Mouse (Mus musculus) WW6 (cell line): Measurements from ENCODE around the gene Ccnh.
"Not testable (repeated sequence)": the region's sequence is repeated elsewhere in the genome, so short reads cannot be mapped to it uniquely, and the experiment has no call there.

Experiments used
- DNase-seq: peaks from one replicate; pipeline ENCODE4 v3.0.0-alpha.2; 2013; ENCODE audit warnings: low read depth, low spot score

Ccnh gene

DNA sequence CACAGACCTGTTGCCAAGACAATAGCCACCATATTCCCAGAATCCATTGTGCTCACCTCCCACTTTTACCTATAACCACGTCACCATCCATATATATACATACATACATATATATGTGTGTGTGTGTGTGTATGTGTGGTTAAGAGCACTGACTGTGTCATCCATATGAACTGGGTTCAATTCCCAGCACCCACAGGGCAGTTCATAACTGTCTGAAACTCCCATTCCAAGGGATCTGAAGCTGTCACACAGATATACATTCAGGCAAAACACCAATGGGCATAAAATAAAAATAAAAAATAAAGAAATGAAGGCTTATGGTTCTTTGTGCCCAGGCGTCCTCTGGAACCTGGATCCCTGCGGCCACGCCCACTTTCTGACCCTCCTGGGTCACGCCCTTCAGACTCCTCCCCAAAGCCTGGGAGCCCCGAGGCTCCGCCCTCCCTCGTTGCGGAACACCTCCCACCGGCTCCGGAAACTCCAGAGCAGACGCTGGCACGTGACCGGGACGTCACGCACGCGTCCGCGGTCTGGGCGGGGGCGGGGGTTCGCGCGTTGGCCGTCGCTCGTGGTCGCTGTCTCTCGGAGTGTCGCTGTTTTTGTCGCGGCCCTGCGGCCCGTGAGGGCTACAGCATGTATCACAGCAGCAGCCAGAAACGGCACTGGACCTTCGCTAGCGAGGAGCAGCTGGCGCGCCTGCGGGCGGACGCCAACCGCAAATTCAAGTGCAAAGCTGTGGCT, at the start of gene Ccnh:
Ccnh (plus strand) TSS at position 506 of the 741 bp plus-strand sequence.
- DNase-seq = peak; percentile 85

DNA sequence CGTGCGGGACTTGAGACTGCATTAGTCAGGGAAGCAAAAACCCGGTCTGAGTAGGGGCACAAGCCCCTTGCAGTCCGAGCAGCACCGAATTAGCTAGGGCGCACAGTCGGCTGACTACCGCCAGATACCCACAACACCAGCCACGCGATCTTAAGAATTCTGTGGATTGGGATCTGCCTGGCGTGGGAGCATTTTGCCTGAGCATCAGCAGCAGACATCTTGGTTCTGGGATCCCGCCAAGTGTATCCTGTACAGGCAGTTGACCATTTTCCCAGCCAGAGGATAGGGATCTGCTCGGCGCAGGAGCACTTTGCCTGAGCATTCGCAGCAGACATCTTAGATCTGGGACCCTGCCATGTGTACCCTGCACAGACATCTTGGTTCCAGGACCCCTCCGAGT, 45.8 kb upstream of the Ccnh start:
- DNase-seq = not testable (repeated sequence)

DNA sequence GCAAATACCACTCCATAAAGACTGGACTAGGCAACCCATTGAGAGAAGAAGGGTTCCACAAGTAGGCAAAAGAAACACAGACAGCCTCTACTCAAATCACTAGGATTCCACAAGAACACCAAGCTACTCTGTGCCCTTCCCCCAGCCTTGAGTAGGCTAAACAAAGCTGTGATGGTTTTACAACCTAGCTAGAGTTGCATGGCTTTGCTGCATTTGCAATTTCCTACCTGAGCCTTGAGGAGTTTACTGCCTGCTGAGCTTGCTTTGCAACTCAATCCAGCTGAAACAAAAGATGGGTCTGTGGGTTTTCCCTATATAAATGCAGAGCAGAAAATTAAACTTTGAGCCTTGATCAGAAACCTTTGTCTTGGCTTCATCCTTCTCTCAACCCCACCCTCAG, 42.7 kb upstream of the Ccnh start:
- peak; percentile 60 for DNase-seq

DNA sequence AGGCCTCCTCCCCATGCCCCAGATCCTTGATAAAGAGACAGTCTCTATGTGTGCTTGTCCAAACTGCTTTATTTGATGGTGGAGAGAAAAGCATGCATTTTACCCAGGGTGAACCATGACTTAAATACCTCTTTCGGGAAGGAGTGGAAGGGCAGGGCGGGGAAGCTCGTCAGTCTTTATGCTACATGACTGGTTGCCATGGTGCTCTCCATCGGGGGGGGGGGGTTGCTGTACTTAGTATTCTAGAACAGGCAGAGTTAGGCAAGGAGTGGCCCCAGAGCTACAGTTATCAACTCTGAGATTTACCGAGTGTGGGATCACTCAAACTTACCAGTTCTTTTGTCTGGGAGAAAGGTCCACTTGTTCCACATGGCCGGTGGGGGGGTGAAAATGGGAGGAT, 34.5 kb upstream of the Ccnh start:
- no peak for DNase-seq

DNA sequence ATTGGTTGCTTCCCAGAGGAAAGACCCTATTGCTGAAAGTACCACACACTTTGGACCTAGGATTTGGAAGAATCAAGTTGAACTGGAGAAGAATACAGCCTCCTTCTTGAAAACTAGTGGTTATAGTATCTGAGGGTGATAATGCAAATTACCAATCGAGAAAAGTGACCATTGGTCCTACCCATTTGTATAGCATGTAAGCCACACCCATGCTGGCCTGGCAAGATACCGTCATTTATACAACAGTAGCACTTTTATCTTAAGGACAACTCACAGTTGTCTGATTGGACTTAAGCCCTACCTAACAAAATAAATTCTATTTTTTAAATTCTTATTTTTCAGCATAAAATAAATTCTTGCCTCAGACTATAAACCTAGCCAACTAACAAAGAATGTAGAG, 29.2 kb upstream of the Ccnh start:
- DNase-seq = no peak

DNA sequence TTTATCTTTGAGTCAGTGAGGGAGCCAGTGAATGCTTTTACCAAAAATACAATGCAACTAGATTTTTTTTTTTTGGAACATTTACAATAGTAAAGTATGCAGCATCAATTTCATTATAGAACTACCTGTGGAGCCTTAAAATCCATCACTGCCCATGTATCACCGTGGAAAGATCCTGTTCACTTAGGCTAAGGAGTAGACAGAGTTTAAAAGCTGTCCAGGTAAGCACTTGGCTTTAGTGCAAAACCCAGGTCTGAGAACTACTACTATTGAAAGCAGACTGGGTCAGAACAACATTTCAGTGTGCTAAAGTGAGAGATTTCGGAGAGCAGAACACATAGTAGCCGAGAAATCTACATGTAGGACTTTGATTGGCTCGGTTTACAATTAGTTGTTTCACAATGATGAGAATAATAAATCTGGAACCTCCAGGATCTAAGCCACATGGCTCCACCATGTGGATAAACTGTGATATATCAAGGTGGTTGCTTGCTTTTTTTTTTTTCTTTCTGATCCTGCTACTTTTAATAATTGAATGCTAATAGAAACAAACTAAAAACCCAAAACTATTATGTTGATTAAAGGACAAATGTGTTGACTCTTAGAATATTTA, 24.6 kb upstream of the Ccnh start:
- no peak for DNase-seq

DNA sequence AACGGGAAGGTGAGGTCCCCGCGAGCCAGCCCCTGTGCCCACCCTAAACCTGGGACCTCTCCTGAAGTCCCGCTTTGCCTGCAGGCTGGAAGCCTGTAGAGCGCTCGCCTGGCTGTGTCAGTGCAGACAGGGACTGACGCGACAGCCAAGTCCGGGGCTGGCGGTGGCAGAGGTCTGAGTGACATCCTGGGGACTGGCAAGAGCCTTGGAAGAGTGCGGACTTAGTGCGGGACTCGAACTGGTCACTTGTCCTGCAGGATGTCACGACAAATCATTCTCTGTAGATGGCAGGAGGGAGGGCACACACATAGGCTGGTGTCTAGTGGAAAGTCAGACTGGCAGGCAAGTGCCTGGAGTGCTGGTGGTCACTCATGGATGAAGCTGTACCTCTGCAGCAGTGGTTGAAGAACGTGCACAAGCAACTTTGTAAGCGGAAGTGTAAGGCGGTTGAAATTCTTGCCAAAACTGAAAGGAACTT, 475 bp downstream of the Ccnh start:
- no peak for DNase-seq

DNA sequence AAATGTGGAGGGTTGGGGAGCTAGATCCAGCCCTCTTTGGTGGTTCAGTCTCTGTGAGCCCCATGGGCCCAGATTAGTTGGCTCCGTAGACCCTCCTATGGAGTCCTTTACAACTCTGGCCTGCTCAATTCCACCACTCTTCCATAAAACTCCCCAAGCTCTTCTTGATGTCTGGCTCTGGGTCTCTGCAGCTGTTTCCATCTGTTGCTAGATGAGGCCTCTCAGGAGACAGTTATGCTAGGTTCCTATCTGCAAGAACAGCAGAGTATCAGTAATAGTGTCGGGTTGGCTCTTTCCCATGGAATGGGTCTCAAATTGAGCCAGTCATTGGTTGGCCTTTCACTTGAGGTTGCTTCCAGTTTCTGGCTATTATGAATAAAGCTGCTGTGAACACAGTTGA, 2.0 kb downstream of the Ccnh start:
- DNase-seq = no peak

DNA sequence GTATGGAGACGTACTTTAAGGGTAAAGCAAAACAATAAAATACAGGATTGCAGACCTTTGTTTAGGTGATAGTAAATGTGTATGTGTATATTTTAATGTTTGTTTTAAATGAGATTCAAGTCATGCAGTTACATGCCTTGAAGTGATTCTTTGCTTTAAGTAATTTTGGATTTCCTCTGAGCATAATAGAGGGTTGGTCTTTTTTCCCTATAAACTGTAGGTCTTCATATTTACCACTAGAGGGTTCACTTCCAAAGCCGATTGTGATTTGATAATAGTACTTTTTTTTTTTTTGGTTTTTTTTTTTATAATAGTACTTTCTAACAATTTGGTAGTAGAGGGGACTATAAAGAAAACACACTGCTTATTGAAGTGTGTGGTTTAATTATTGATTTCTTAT, 18.3 kb downstream of the Ccnh start:
- DNase-seq = no peak

DNA sequence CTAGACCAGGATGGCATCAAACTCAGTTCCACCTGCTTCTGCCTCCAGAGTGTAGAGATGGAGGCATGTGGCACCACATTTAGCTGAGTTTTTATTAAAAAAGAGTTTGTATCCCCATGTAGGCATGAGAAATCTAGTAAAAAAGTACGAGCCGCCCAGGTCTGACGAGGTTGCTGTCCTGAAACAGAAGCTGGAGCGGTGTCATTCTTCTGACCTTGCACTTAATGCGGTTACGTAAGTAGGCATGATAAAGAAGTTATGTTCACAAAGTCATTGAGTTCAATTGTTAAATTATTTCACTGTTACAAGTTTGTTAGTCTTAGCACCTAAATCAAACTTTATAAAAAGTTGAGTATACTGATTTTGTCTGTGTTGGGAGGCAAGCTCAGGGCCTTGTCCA, 19.4 kb downstream of the Ccnh start:
- DNase-seq = no peak

DNA sequence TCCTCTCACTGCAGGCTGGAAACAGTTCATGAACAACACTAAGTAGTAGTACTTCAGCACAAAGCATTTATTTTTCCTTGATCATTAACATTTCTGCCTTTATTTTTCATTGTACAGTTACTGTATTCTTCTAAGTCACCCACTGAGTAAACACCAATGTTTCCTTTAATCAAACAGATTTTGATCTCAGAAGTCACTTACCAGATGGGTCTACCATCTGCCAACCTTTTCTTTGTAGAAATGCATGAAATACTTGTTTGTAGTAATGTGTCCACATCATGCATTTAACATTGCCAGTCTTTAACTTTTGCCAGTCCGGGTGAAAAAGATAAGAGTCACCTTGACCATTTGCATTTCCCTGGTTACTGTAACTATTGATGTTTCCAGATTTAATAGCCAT, 21.1 kb downstream of the Ccnh start:
- no peak for DNase-seq

DNA sequence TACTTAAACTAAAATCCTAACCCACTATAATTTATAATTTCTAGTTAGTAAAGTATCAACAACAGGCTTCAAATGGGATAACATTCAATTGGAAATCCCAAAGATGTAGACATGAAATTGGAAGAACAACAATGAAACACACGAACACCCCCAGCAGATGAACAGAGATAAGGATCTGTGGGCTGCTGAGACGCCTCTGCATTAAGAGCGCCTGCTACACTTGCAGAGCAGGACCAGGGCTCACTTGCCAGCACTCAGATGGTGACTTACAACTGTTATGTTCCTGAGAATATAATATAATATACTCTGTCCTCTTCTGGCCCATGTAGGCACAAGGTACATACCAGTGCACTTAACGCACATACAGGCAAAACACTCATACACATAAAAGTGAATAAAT, 29.4 kb downstream of the Ccnh start:
- no peak for DNase-seq

DNA sequence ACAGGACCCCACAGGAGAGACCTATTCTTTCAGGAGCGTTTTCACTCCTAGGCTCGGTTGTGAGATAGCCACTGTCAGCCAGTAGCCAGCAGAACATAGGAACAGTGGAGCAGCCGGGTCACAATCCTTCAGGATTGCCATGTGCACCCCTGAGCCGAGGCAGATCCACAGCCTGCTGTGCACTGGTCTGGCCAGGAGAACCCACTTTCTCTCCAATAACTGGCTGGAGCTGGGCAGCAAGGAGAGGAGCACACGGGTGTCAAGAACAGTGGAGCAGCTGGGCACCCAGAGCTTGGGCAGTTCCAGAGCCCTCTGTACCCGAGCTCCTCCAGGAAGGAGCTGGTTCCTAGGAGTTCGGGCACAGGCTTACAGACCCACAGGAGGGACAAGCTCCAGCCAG, 49.6 kb downstream of the Ccnh start:
- no peak for DNase-seq
